Mouse (Mus musculus) ovary, postnatal 14 days (tissue): ENCODE measurements around the gene Mbtd1.
"Not testable (repeated sequence)": the region's sequence is repeated elsewhere in the genome, so short reads cannot be mapped to it uniquely, and the experiment has no call there.

ENCODE experiments used
- DNase-seq: peaks from one replicate; pipeline ENCODE4 v3.0.0; 2022; ENCODE audit warnings: low spot score

The Mbtd1 gene

GRCm38 (mm10) chr11:93885572-93886410 lies at the start of gene Mbtd1, which contains the start of gene Utp18:
TSS of gene Mbtd1 (plus strand) at chr11:93885852.
TSS of gene Utp18 (minus strand) at chr11:93885766.
- DNase-seq: peak; percentile 98

- DNase-seq: no peak
Measured at GRCm38 (mm10) chr11:93847342-93847741, 38.3 kb upstream of the Mbtd1 start.

- no peak for DNase-seq
Measured at GRCm38 (mm10) chr11:93852546-93852945, 33.1 kb upstream of the Mbtd1 start.

GRCm38 (mm10) chr11:93856284-93856955 lies 29.2 kb upstream of the Mbtd1 start:
- DNase-seq: peak; percentile 68

GRCm38 (mm10) chr11:93860540-93861172 lies 25.0 kb upstream of the Mbtd1 start:
- DNase-seq: no peak

- DNase-seq: no peak
Measured at GRCm38 (mm10) chr11:93861193-93861592, 24.5 kb upstream of the Mbtd1 start.

GRCm38 (mm10) chr11:93862045-93862623 lies 23.5 kb upstream of the Mbtd1 start:
- no peak for DNase-seq

GRCm38 (mm10) chr11:93862638-93863037 lies 23.0 kb upstream of the Mbtd1 start:
- DNase-seq: no peak

GRCm38 (mm10) chr11:93884068-93884467 lies 1.6 kb upstream of the Mbtd1 start:
- DNase-seq: no peak

- no peak for DNase-seq
Measured at GRCm38 (mm10) chr11:93884901-93885571, 616 bp upstream of the Mbtd1 start.

GRCm38 (mm10) chr11:93886411-93887079 lies 893 bp downstream of the Mbtd1 start:
- DNase-seq: peak; percentile 18

GRCm38 (mm10) chr11:93887080-93887447 lies 1.4 kb downstream of the Mbtd1 start:
- peak; percentile 1 for DNase-seq

- no peak for DNase-seq
Measured at GRCm38 (mm10) chr11:93897732-93898131, 12.1 kb downstream of the Mbtd1 start.

- no peak for DNase-seq
Measured at GRCm38 (mm10) chr11:93906834-93907233, 21.2 kb downstream of the Mbtd1 start.

GRCm38 (mm10) chr11:93907839-93908238 lies 22.2 kb downstream of the Mbtd1 start:
- no peak for DNase-seq

- no peak for DNase-seq
Measured at GRCm38 (mm10) chr11:93908829-93909228, 23.2 kb downstream of the Mbtd1 start.

GRCm38 (mm10) chr11:93911603-93912002 lies 26.0 kb downstream of the Mbtd1 start:
- DNase-seq: no peak

- DNase-seq: not testable (repeated sequence)
Measured at GRCm38 (mm10) chr11:93915019-93915418, 29.4 kb downstream of the Mbtd1 start.

- no peak for DNase-seq
Measured at GRCm38 (mm10) chr11:93929106-93929505, 43.5 kb downstream of the Mbtd1 start.

- no peak for DNase-seq
Measured at GRCm38 (mm10) chr11:93940906-93941305, 55.3 kb downstream of the Mbtd1 start.

- no peak for DNase-seq
Measured at GRCm38 (mm10) chr11:93944986-93945385, 59.3 kb downstream of the Mbtd1 start.
